Mouse (Mus musculus) cerebellum, adult 2 months (tissue): ENCODE data around the gene Gli3. TPM values are rescaled to one million over a fixed set of nuclear protein-coding genes. Genes with fewer than 3 reads are reported as not detected.

Experiments
- DNase-seq, 2 experiments: peaks; one replicate each; pipeline ENCODE4 v3.0.0; 2021
- H3K27ac ChIP-seq: fragments of 200-500 bp; 2 replicates; pipeline ENCODE4 v1.5.1; 2012; ENCODE audit warnings: low read length, control low read depth, inconsistent platforms; ENCODE audit not compliant: insufficient read depth
- H3K27me3 ChIP-seq: fragments of 200-500 bp; 2 replicates; pipeline ENCODE4 v1.6.1; 2012; ENCODE audit warnings: inconsistent platforms, mild to moderate bottlenecking, low read length, moderate library complexity; ENCODE audit not compliant: control insufficient read depth, insufficient read depth
- H3K4me1 ChIP-seq: fragments of 200-500 bp; 2 replicates; pipeline ENCODE4 v1.6.1; 2011; ENCODE audit warnings: low read length; ENCODE audit not compliant: control insufficient read depth, insufficient read depth
- H3K4me3 ChIP-seq: fragments of 200-500 bp; replicated peaks from 2 replicates; pipeline ENCODE3; 2011; ENCODE audit warnings: mild to moderate bottlenecking, low read depth, low read length, control low read depth; ENCODE audit not compliant: insufficient read depth
- CTCF ChIP-seq: fragments of 200-500 bp; IDR thresholded peaks from 2 replicates; pipeline ENCODE4 v1.5.1; 2011; ENCODE audit warnings: low read depth, mild to moderate bottlenecking, control low read depth, low read length, moderate library complexity, borderline replicate concordance; ENCODE audit not compliant: insufficient read depth
- POLR2A ChIP-seq: fragments of 200-500 bp; IDR thresholded peaks from 2 replicates; pipeline ENCODE4 v1.6.1; 2011; ENCODE audit warnings: low read length, control low read depth, borderline replicate concordance; ENCODE audit not compliant: insufficient read depth
- WGBS: fragments of 180-500 bp; shearing (Covaris S2); methylation state at CpG from one replicate; pipeline ENCODE4 v1.1.7; 2018; 5-methylcytosine and 5-hydroxymethylcytosine counted together
- polyA plus RNA-seq: library from polyadenylated mRNA; depleted of rRNA; stranded (reverse); fragments of >200 nt; gene quantifications from 2 replicates; pipeline ENCODE4 v1.2.3, GENCODE M21; 2012

The Gli3 gene
- polyA plus RNA-seq, 1 experiment, result 2.4 TPM

DNA sequence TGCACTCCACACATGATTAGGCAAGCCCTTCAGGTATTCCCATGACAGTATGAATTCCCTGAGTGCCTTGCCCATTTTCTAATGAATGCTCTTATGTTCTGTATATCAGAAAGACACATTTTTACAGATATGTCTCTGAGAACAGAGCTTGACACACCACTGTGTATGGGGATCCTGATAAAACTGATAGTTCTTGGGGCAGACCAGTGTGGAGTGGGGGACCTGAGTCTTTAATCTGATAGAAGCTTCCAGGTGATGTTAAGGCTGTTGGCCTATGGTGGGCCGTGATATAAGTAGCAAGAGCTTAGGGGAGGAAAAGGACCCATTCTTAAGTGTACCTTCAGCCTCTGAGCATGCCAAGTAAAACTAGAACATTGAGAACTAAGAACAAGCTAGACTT lies 178.5 kb downstream of the Gli3 start:
- 94% methylated on average over 1 of the region's 1 CpGs for WGBS
- no peak overlapping the region for H3K4me3 ChIP-seq
- TF ChIP-seq POLR2A (no peak), CTCF (no peak)
- no peak overlapping the region for H3K27ac ChIP-seq
- DNase-seq, result no peak
- no peaks in the 10 kb centered on the region for H3K4me1 ChIP-seq
- no peaks in the 10 kb centered on the region for H3K27me3 ChIP-seq

DNA sequence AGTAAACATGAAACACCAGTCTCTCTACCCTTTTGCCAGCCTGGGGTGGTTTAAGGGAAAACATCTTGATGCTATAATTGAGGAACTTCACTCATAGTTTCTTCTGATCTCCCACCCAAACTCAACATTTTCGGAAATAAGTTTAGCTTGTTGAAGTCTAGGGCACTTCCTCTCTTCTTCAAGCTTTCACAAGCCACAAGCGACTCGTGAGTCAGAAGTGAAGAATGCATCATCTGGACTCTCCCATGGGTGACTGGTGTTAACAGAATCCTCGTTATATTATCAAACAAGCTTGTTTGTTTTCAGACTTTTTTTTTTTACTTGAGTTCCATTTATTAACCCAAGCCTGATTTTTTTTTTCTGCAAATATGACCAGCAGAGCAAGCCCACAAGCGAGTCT lies 197.5 kb downstream of the Gli3 start:
- Histone ChIP-seq H3K4me3 (no peak overlapping the region), H3K27ac (no peak overlapping the region), H3K4me1 (no peaks in the 10 kb centered on the region), H3K27me3 (no peaks in the 10 kb centered on the region)
- 88% methylated on average over 5 of the region's 5 CpGs for WGBS
- DNase-seq, result no peak
- TF ChIP-seq CTCF (no peak), POLR2A (no peak)

DNA sequence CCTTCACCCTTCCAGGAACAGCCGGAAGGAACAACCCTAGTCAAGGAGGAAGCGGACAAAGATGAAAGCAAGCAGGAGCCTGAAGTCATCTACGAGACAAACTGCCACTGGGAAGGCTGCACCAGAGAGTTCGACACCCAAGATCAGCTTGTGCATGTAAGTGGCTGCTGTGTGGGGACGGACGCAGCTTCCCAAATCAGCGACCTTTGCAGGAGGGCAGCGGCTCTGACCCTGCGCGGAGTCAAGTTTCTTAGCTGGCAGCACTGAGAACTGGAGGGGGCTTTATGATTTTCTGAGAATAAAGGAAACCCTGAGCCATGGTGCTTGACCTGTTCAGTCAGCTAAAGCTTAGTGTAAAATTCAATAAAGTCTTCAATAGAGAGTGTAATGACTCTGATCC lies 199.3 kb downstream of the Gli3 start:
- H3K4me1 ChIP-seq, result no peaks in the 10 kb centered on the region
- no peak for DNase-seq
- TF ChIP-seq CTCF (no peak), POLR2A (no peak)
- H3K4me3 ChIP-seq, result no peak overlapping the region
- no peak overlapping the region for H3K27ac ChIP-seq
- H3K27me3 ChIP-seq, result no peaks in the 10 kb centered on the region
- 70% methylated on average over 10 of the region's 10 CpGs for whole genome bisulfite sequencing

DNA sequence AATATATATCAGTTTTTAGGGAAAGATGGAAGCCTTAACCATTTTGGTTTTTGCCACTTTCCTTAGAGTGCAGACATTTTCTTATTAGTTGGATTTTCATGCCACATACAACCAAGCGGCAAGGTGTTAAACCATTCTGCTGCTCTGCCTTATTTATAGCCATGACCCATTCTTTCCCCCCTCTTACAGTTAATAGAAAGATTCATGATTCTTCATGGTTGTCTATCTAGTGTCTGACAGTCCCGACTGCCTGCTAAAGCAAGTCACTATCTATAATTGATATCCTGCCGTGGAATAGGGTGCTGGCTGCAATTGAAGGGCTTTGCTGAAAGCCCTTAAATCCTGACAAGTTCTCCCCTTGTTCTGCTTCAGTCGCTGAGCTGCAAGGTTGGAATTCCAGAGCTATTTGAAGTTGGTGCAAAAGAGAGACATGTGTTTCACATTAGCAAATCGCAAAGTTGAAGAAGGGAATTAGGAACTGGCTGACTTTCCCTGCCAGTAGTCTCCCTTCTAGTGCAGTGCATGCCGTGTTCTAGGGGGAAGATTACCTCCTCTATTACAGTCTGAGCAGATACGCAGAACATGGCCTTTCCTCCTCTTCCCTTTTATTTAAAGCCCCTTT lies 201.7 kb downstream of the Gli3 start:
- DNase-seq, result no peak
- TF ChIP-seq CTCF (no peak), POLR2A (no peak)
- 31% methylated on average over 7 of the region's 7 CpGs for WGBS
- H3K27me3 ChIP-seq, result no peaks in the 10 kb centered on the region
- no peak overlapping the region for H3K4me3 ChIP-seq
- no peaks in the 10 kb centered on the region for H3K4me1 ChIP-seq
- no peak overlapping the region for H3K27ac ChIP-seq

DNA sequence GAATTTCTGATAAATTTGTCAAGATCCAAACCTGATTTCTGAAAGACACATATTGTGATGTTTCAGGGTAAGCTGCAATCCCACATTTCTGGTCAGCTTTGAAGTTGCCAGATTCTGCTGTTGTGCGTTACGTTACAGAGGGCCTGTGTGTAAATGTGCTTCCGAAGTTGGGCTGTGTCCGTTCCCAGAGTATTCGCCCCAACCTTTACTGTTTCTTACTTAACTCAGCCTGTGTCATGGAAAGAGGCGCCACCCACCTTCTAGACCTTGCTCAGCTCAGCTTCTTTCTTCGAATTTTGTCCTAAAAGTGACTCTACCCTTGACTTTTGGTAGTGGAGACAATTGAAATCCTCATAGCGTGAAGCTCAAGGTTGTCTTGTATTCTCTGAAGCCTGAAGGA lies 202.5 kb downstream of the Gli3 start:
- no peaks in the 10 kb centered on the region for H3K4me1 ChIP-seq
- no peak for DNase-seq
- WGBS, result 87% methylated on average over 8 of the region's 8 CpGs
- no peak overlapping the region for H3K27ac ChIP-seq
- TF ChIP-seq POLR2A, result no peak
- TF ChIP-seq CTCF, result no peak
- no peak overlapping the region for H3K4me3 ChIP-seq
- H3K27me3 ChIP-seq, result no peaks in the 10 kb centered on the region

DNA sequence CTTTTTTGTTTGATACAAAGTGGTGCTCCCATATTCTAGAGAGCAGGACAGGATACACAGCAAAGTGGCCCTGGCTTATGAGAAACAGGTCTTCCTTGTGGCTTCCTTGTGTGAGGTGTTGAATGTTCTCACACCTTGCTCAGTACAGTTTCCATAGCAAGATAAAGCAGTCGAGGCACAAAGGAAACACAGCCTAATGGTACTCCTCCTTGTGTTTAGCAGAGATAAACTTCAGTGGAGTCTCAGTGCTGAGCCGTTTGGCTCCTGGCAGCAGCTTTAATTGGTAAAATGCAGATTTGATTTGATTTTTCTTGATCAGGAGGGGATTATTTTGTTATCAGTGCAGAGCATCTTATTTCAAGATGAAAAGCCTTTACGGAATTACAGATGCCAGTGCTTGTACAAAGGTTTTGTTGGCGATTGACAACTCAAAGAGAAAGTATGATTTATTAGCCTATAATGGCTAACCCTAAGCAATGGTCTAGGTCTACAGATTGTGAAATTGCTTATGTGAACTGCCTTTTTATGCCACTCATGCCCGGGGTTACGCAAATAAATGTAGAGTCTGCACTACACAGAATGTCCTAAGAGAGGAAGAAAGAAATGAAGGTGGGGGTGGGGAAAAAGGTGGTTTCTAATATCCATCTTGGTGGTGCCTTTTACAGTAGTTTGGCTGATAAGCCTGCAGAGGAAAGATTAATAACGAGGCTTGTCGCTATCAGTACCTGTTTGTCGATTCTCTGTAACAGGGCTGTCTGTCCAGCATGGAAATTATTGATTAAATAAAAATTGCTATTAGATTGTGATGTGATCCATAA lies 207.3 kb downstream of the Gli3 start:
- H3K27me3 ChIP-seq, result no peaks in the 10 kb centered on the region
- no peak for DNase-seq
- H3K4me1 ChIP-seq, result no peaks in the 10 kb centered on the region
- H3K27ac ChIP-seq, result no peak overlapping the region
- no peak for TF ChIP-seq CTCF
- TF ChIP-seq POLR2A, result no peak
- H3K4me3 ChIP-seq, result no peak overlapping the region
- 90% methylated on average over 9 of the region's 9 CpGs for WGBS

DNA sequence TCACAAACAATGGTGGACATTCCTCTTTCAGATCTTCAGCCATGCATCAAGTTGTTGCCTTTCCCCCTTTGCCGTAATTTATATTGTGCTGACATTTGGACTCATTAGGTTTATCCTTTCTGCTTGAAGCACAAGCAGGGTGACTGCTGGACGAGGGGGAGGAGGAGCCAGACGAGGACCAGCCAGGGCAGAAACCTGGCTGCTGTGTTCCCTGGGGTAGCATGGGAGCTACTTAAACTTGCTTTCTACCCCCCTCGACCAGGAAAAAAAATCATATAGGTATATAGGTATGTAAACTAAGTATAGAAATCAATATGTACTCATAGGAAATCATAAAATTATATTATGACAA lies 207.9 kb downstream of the Gli3 start:
- DNase-seq, result no peak
- Histone ChIP-seq H3K27me3 (no peaks in the 10 kb centered on the region), H3K4me3 (no peak overlapping the region), H3K4me1 (no peaks in the 10 kb centered on the region), H3K27ac (no peak overlapping the region)
- 63% methylated on average over 4 of the region's 4 CpGs for WGBS
- TF ChIP-seq POLR2A, result no peak
- no peak for TF ChIP-seq CTCF

DNA sequence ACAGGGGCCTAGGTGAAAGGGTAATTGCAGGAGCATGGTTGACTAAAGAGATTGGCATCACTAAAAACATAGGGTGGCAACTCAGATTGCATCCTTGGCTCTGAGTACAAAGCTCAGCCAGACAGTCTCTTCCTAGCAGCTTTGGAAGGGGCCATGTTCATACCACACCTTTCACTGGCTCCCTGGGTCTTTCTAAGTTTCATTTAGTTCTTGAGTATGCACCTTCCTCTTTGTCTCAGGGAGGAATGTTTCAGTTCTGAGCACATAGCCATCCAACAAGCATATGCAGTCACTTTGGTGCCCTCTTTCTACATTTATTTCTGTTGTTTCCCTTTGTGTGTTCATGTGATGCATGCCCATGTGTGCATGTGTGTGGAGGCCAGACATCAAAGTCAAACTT lies 212.4 kb downstream of the Gli3 start:
- H3K4me1 ChIP-seq, result no peaks in the 10 kb centered on the region
- H3K27me3 ChIP-seq, result no peaks in the 10 kb centered on the region
- DNase-seq, result no peak
- TF ChIP-seq CTCF, result no peak
- no peak for TF ChIP-seq POLR2A
- H3K4me3 ChIP-seq, result no peak overlapping the region
- H3K27ac ChIP-seq, result no peak overlapping the region
